Mouse (Mus musculus): ENCODE data around the gene Calhm3.

- no peak for TF ChIP-seq CTCF (IDR thresholded peaks at IDR 0.05; ENCODE audit: low read depth)
- TF ChIP-seq EP300 (IDR thresholded peaks at IDR 0.05; ENCODE audit: low read depth): no peak
Measured at GRCm38 (mm10) chr19:47130551-47131125, 26.9 kb downstream of the Calhm3 start.
